ENCODE assay signal across 10 mouse cellular contexts in genomic region chr10:61510809-61511208, GRCm38 (mm10). TPM values are rescaled to one million over a fixed set of nuclear protein-coding genes. Genes with fewer than 3 reads are reported as not detected.
DNase-seq lines count a peak whose midpoint lies in the region; ATAC-seq and TF ChIP-seq lines count a peak whose summit lies in the region.
"Had no signal": no experiment of that assay in that cellular context is flagged by ENCODE, and none has a peak within 500 bp of the region (broad histone marks: within the 10 kb centered on the region; RNA-seq: fewer than 3 reads in every experiment).

No protein-coding gene starts in this region.

- H3K9ac ChIP-seq in heart, embryonic 11.5 days (ENCODE audit: low read depth, low read length), result no peak overlapping the region
- no peak overlapping the region for H3K9ac ChIP-seq in MEL (ENCODE audit: control insufficient read depth, low read depth, low read length, poor library complexity, severe bottlenecking)
- no peak overlapping the region for H3K9ac ChIP-seq in limb, embryonic 13.5 days
- H3K9ac ChIP-seq in stomach, postnatal 0 days (ENCODE audit: low read length), result no peak overlapping the region
- H3K9ac ChIP-seq: embryonic facial prominence, embryonic 13.5 days had no signal

- intact Hi-C loops in left cerebral cortex, postnatal 36 days (cut with DNase I), result no loop called here

- no peak; the same call in 1 of the 2 replicates for ATAC-seq in heart, embryonic 11.5 days (replicated peaks; ENCODE audit: insufficient number of reproducible peaks, low FRiP score, low TSS enrichment)
- ATAC-seq in limb, embryonic 13.5 days (ENCODE audit: low FRiP score, low read depth), result peak; percentile 59
- no peak for ATAC-seq in stomach, postnatal 0 days (ENCODE audit: low FRiP score, low TSS enrichment)

- TF ChIP-seq EP300 in MEL (IDR thresholded peaks at IDR 0.05; ENCODE audit: low read depth in 1 of 2, low read length in 2 of 2), result peak in 1 of 2 experiments; percentile 39; a peak in 1 of 4 replicates
- no peak for TF ChIP-seq EP300 in stomach, postnatal 0 days (optimal IDR thresholded peaks at IDR 0.05)

- no peaks in the 10 kb centered on the region for H3K79me2 ChIP-seq in MEL (ENCODE audit: control insufficient read depth, insufficient read depth, low read length, poor library complexity)

- H3K36me3 ChIP-seq in heart, embryonic 11.5 days (ENCODE audit: control insufficient read depth, insufficient read depth, low read length), result no peaks in the 10 kb centered on the region
- H3K36me3 ChIP-seq in MEL (ENCODE audit: control insufficient read depth in 1 of 2, insufficient read depth in 2 of 2, low read length in 2 of 2), result peaks cover 0 to 1% of the 10 kb centered on the region in 2 experiments; a peak in 1 of 4 replicates
- H3K36me3 ChIP-seq in limb, embryonic 13.5 days, result no peaks in the 10 kb centered on the region
- H3K36me3 ChIP-seq in stomach, postnatal 0 days (ENCODE audit: control insufficient read depth, insufficient read depth, low read length), result no peaks in the 10 kb centered on the region
- H3K36me3 ChIP-seq: embryonic facial prominence, embryonic 13.5 days had no signal

- no peak for TF ChIP-seq RAD21 in MEL (IDR thresholded peaks at IDR 0.05; ENCODE audit: low read depth, low read length)

- H3K4me2 ChIP-seq in heart, embryonic 11.5 days, result no peak overlapping the region
- H3K4me2 ChIP-seq in limb, embryonic 13.5 days (replicated peaks), result no peak overlapping the region
- no peak overlapping the region for H3K4me2 ChIP-seq in stomach, postnatal 0 days (replicated peaks; ENCODE audit: low read depth)
- H3K4me2 ChIP-seq: embryonic facial prominence, embryonic 13.5 days had no signal

- H3K4me3 ChIP-seq in heart, embryonic 11.5 days (ENCODE audit: low read depth, low read length), result no peak overlapping the region
- H3K4me3 ChIP-seq in MEL (ENCODE audit: control insufficient read depth in 1 of 2, insufficient read depth in 1 of 2, low read depth in 2 of 2, low read length in 2 of 2), result peak overlapping the region in 1 of 2 experiments; percentile 12; a peak in 1 of 4 replicates
- no peak overlapping the region for H3K4me3 ChIP-seq in limb, embryonic 13.5 days
- no peak overlapping the region for H3K4me3 ChIP-seq in stomach, postnatal 0 days (ENCODE audit: low read depth, low read length)
- H3K4me3 ChIP-seq: embryonic facial prominence, embryonic 13.5 days had no signal

- no peaks in the 10 kb centered on the region for H3K27me3 ChIP-seq in heart, embryonic 11.5 days (ENCODE audit: control insufficient read depth, insufficient read depth, low read length)
- no peaks in the 10 kb centered on the region for H3K27me3 ChIP-seq in MEL (ENCODE audit: control insufficient read depth in 1 of 2, insufficient read depth in 2 of 2, low read length in 2 of 2)
- H3K27me3 ChIP-seq in limb, embryonic 13.5 days, result no peaks in the 10 kb centered on the region
- H3K27me3 ChIP-seq in stomach, postnatal 0 days (ENCODE audit: control insufficient read depth, insufficient read depth, low read length), result no peaks in the 10 kb centered on the region
- H3K27me3 ChIP-seq: embryonic facial prominence, embryonic 13.5 days had no signal

- no peaks in the 10 kb centered on the region for H3K9me3 ChIP-seq in heart, embryonic 11.5 days (replicated peaks; ENCODE audit: control insufficient read depth, low read length)
- no peaks in the 10 kb centered on the region for H3K9me3 ChIP-seq in MEL (replicated peaks; ENCODE audit: insufficient read depth, low read length)
- H3K9me3 ChIP-seq in limb, embryonic 13.5 days, result no peaks in the 10 kb centered on the region
- no peaks in the 10 kb centered on the region for H3K9me3 ChIP-seq in stomach, postnatal 0 days (ENCODE audit: control insufficient read depth, low read length)
- H3K9me3 ChIP-seq: embryonic facial prominence, embryonic 13.5 days had no signal

- peaks cover 8% of the 10 kb centered on the region for H3K4me1 ChIP-seq in heart, embryonic 11.5 days (ENCODE audit: control insufficient read depth, insufficient read depth, low read length)
- peaks cover under 1 to 7% of the 10 kb centered on the region in 2 experiments; a peak in 2 of 4 replicates for H3K4me1 ChIP-seq in MEL (ENCODE audit: control insufficient read depth in 1 of 2, insufficient read depth in 2 of 2, low read length in 2 of 2)
- H3K4me1 ChIP-seq in limb, embryonic 13.5 days, result peaks cover 14% of the 10 kb centered on the region
- no peaks in the 10 kb centered on the region for H3K4me1 ChIP-seq in stomach, postnatal 0 days (replicated peaks; ENCODE audit: control insufficient read depth, insufficient read depth)

- 17% methylated on average over 7 of the region's 7 CpGs for WGBS in heart, embryonic 11.5 days (ENCODE audit: insufficient replicate concordance)
- 25% methylated on average over 7 of the region's 7 CpGs for WGBS in limb, embryonic 13.5 days
- WGBS in stomach, postnatal 0 days, result 37% methylated on average over 7 of the region's 7 CpGs

- no peak for TF ChIP-seq CTCF in MEL (IDR thresholded peaks at IDR 0.05 in 2 of 3, conservative IDR thresholded peaks at IDR 0.05 in 1 of 3; ENCODE audit: control insufficient read depth in 1 of 3, insufficient read depth in 1 of 3, low read depth in 2 of 3, low read length in 3 of 3, poor library complexity in 1 of 3, severe bottlenecking in 1 of 3)
- TF ChIP-seq CTCF in brain, embryonic 14.5 days (IDR thresholded peaks at IDR 0.05; ENCODE audit: borderline replicate concordance, extremely low read depth, insufficient read depth, insufficient read length), result no peak
- TF ChIP-seq CTCF in stomach, postnatal 0 days (IDR thresholded peaks at IDR 0.05; ENCODE audit: low read depth), result no peak

- peak; percentile 20 for DNase-seq in heart, postnatal 4 days
- peak; percentile 80 for DNase-seq in MEL (ENCODE audit: low read depth, low spot score)
- peak; percentile 61 for DNase-seq in brain, embryonic 14.5 days (ENCODE audit: low read depth)
- DNase-seq in stomach, postnatal 0 days (ENCODE audit: low spot score), result no peak
- DNase-seq in left cerebral cortex, postnatal 36 days (ENCODE audit: low spot score in 2 of 2), result no peak
- DNase-seq: lung, postnatal 36 days; thymus, adult 18-20 months had no signal

- TF ChIP-seq POLR2A in MEL (IDR thresholded peaks at IDR 0.05; ENCODE audit: control insufficient read depth in 1 of 2, insufficient read depth in 1 of 2, low read depth in 1 of 2, low read length in 2 of 2, poor library complexity in 1 of 2), result no peak
- no peak for TF ChIP-seq POLR2A in brain, embryonic 14.5 days (IDR thresholded peaks at IDR 0.05; ENCODE audit: borderline replicate concordance, extremely low read depth, insufficient read depth, insufficient read length, poor library complexity, severe bottlenecking)

- H3K27ac ChIP-seq in heart, embryonic 11.5 days (ENCODE audit: low read depth, low read length), result no peak overlapping the region
- no peak overlapping the region for H3K27ac ChIP-seq in MEL (ENCODE audit: control insufficient read depth, low read depth, low read length)
- H3K27ac ChIP-seq in limb, embryonic 13.5 days, result no peak overlapping the region
- no peak overlapping the region for H3K27ac ChIP-seq in stomach, postnatal 0 days (replicated peaks)
- H3K27ac ChIP-seq: embryonic facial prominence, embryonic 13.5 days had no signal

TF ChIP-seq in MEL, 35 proteins besides CTCF, POLR2A, EP300 and RAD21 (continues in another document):
- no peak for TF ChIP-seq JUND (IDR thresholded peaks at IDR 0.05; ENCODE audit: low read depth, low read length)
- TF ChIP-seq ZKSCAN1 (IDR thresholded peaks at IDR 0.05; ENCODE audit: low read depth, low read length), result no peak
- no peak for TF ChIP-seq ZMIZ1 (IDR thresholded peaks at IDR 0.05; ENCODE audit: low read depth, low read length)
- no peak for TF ChIP-seq MAZ (IDR thresholded peaks at IDR 0.05; ENCODE audit: low read depth, low read length)
- peak; percentile 82 for TF ChIP-seq USF1 (IDR thresholded peaks at IDR 0.05; ENCODE audit: low read depth, low read length)
- TF ChIP-seq HCFC1 (IDR thresholded peaks at IDR 0.05; ENCODE audit: low read depth, low read length), result no peak
- no peak for TF ChIP-seq POLR2AphosphoS2 (IDR thresholded peaks at IDR 0.05; ENCODE audit: low read length)
- TF ChIP-seq NRF1 (IDR thresholded peaks at IDR 0.05; ENCODE audit: insufficient read depth, low read depth, low read length, poor library complexity, severe bottlenecking), result no peak
- TF ChIP-seq MAFK (IDR thresholded peaks at IDR 0.05; ENCODE audit: borderline replicate concordance, low read depth, low read length), result no peak
- no peak; the same call in 1 of the 2 replicates for TF ChIP-seq MAX (IDR thresholded peaks at IDR 0.05; ENCODE audit: low read length)
- TF ChIP-seq MYB (IDR thresholded peaks at IDR 0.05; ENCODE audit: low read depth, low read length), result no peak
- TF ChIP-seq ELF1 (IDR thresholded peaks at IDR 0.05; ENCODE audit: low read depth, low read length), result no peak
- no peak for TF ChIP-seq MEF2A (IDR thresholded peaks at IDR 0.05; ENCODE audit: extremely low read depth, insufficient replicate concordance, low read depth, low read length, poor library complexity, severe bottlenecking)
- no peak for TF ChIP-seq MYC (IDR thresholded peaks at IDR 0.05; ENCODE audit: low read depth, low read length)

RNA-seq across cellular contexts. Expression of gene Lrrc20, which starts 35.2 kb away (rescaled TPM):
- 10 to 100 TPM; 16.4 to 17.1 TPM for total RNA-seq in heart, postnatal 4 days (2021)
- 12.1 and 14.8 TPM in 2 replicates for polyA plus RNA-seq in heart, embryonic 11.5 days (2014; fragmentation: Nextera tagmentation; extraction: Ambion mirVana)
- 7.3 and 7.6 TPM in 2 replicates for total RNA-seq in MEL (2012; rRNA removed)
- 10 to 100 TPM in 1 of 2 experiments, not detected in 1; 14.7 TPM for polyA plus RNA-seq in MEL (2012; ENCODE audit: insufficient read depth in 1 of 2, insufficient read length in 2 of 2, low read depth in 1 of 2, low replicate concordance in 2 of 2, missing spikeins in 1 of 2)
- 23.6 and 25.6 TPM in 2 replicates for polyA plus RNA-seq in brain, embryonic 14.5 days (2012; rRNA removed)
- polyA plus RNA-seq in limb, embryonic 13.5 days (2015; fragmentation: Nextera tagmentation; extraction: Ambion mirVana), result 11.5 and 11.7 TPM in 2 replicates
- 6.7 and 7.3 TPM in 2 replicates for polyA plus RNA-seq in stomach, postnatal 0 days (2015; fragmentation: Nextera tagmentation; extraction: Ambion mirVana)
- total RNA-seq in left cerebral cortex, postnatal 36 days (2021), result 10 to 100 TPM; 17.8 to 21.8 TPM

RNA-seq across cellular contexts. Expression of gene Eif4ebp2, which starts 58.3 kb away (rescaled TPM):
- total RNA-seq in heart, postnatal 4 days (2021), result 10 to 100 TPM; 95.4 to 95.9 TPM
- polyA plus RNA-seq in heart, embryonic 11.5 days (2014; fragmentation: Nextera tagmentation; extraction: Ambion mirVana), result 21.2 and 28.6 TPM in 2 replicates
- 17.0 and 17.1 TPM in 2 replicates for total RNA-seq in MEL (2012; rRNA removed)
- 100 to 1,000 TPM in 1 of 2 experiments, 10 to 100 TPM in 1; 52.9 to 186 TPM for polyA plus RNA-seq in MEL (2012; ENCODE audit: insufficient read depth in 1 of 2, insufficient read length in 2 of 2, low read depth in 1 of 2, low replicate concordance in 2 of 2, missing spikeins in 1 of 2)
- 72.0 and 86.6 TPM in 2 replicates for polyA plus RNA-seq in brain, embryonic 14.5 days (2012; rRNA removed)
- 70.6 and 72.2 TPM in 2 replicates for polyA plus RNA-seq in limb, embryonic 13.5 days (2015; fragmentation: Nextera tagmentation; extraction: Ambion mirVana)
- 41.5 and 47.7 TPM in 2 replicates for polyA plus RNA-seq in stomach, postnatal 0 days (2015; fragmentation: Nextera tagmentation; extraction: Ambion mirVana)
- 10 to 100 TPM; 43.1 to 49.0 TPM for total RNA-seq in left cerebral cortex, postnatal 36 days (2021)

Comparison
In these comparisons a context has a peak if more than half of its experiments do, and no peak if none do; other contexts are left out.
1. DNase-seq: peak in heart, postnatal 4 days (single experiment), MEL (single experiment) and brain, embryonic 14.5 days (single experiment); none in stomach, postnatal 0 days (single experiment) and left cerebral cortex, postnatal 36 days (0 of 2).